Mouse (Mus musculus) embryonic facial prominence, embryonic 15.5 days (tissue): ENCODE results near the gene Pkd2l1. TPM values are rescaled to one million over a fixed set of nuclear protein-coding genes. Genes with fewer than 3 reads are reported as not detected.
"Not testable (repeated sequence)": the region's sequence is repeated elsewhere in the genome, so short reads cannot be mapped to it uniquely, and the experiment has no call there.

Experiments used
- ATAC-seq: fragments of 200-750 bp; cut with Nextera tagmentation; 2 replicates; pipeline ENCODE4 v1.8.0; 2017; ENCODE audit warnings: low read depth, moderate TSS enrichment; ENCODE audit not compliant: insufficient number of reproducible peaks, low FRiP score, low TSS enrichment
- H3K27ac ChIP-seq: fragments of 300-500 bp; sonication (generic); replicated peaks from 2 replicates; pipeline ENCODE4 v1.5.1; 2015; ENCODE audit warnings: mild to moderate bottlenecking, inconsistent platforms
- H3K27me3 ChIP-seq: fragments of 300-500 bp; sonication (generic); 2 replicates; pipeline ENCODE4 v1.6.1; 2015; ENCODE audit warnings: inconsistent platforms
- H3K36me3 ChIP-seq: fragments of 300-500 bp; sonication (generic); 2 replicates; pipeline ENCODE4 v1.6.1; 2015; ENCODE audit warnings: mild to moderate bottlenecking, inconsistent platforms
- H3K4me1 ChIP-seq: fragments of 300-500 bp; sonication (generic); 2 replicates; pipeline ENCODE4 v1.6.1; 2015; ENCODE audit warnings: inconsistent platforms
- H3K4me2 ChIP-seq: fragments of 300-500 bp; sonication (generic); replicated peaks from 2 replicates; pipeline ENCODE4 v1.6.1; 2015; ENCODE audit warnings: mild to moderate bottlenecking, inconsistent platforms
- H3K4me3 ChIP-seq: fragments of 300-500 bp; sonication (generic); replicated peaks from 2 replicates; pipeline ENCODE4 v1.5.1; 2015; ENCODE audit warnings: mild to moderate bottlenecking, inconsistent platforms
- H3K9ac ChIP-seq: fragments of 300-500 bp; sonication (generic); 2 replicates; pipeline ENCODE4 v1.6.1; 2015; ENCODE audit warnings: inconsistent platforms
- H3K9me3 ChIP-seq: fragments of 300-500 bp; sonication (generic); replicated peaks from 2 replicates; pipeline ENCODE4 v1.6.1; 2016; ENCODE audit warnings: inconsistent platforms
- WGBS: fragments of 180-500 bp; shearing (Covaris S2); methylation state at CpG from one replicate; pipeline ENCODE4 v1.1.7; 2015; 5-methylcytosine and 5-hydroxymethylcytosine counted together
- polyA plus RNA-seq: library from polyadenylated mRNA; unstranded; fragments of >200 nt; fragmentation: Nextera tagmentation; extraction: Ambion mirVana; gene quantifications from 2 replicates; pipeline ENCODE4 v1.2.1, GENCODE M21; 2015

The Pkd2l1 gene
- polyA plus RNA-seq, 1 experiment from 2014 or later: not detected

GRCm38 (mm10) chr19:44132917-44133316 lies 59.3 kb downstream of the Pkd2l1 start:
- Histone ChIP-seq H3K27ac (no peak overlapping the region), H3K4me2 (no peak overlapping the region), H3K9ac (no peak overlapping the region), H3K36me3 (peaks cover 38% of the 10 kb centered on the region), H3K4me1 (peaks cover 9% of the 10 kb centered on the region), H3K9me3 (no peaks in the 10 kb centered on the region), H3K4me3 (no peak overlapping the region), H3K27me3 (no peaks in the 10 kb centered on the region)
- 88% methylated on average over 5 of the region's 5 CpGs for WGBS
- ATAC-seq: no peak

- 84% methylated on average over 2 of the region's 2 CpGs for WGBS
- Histone ChIP-seq H3K4me2 (no peak overlapping the region), H3K27ac (no peak overlapping the region), H3K9ac (no peak overlapping the region), H3K27me3 (no peaks in the 10 kb centered on the region), H3K4me3 (no peak overlapping the region), H3K36me3 (peaks cover 74% of the 10 kb centered on the region), H3K4me1 (no peaks in the 10 kb centered on the region), H3K9me3 (no peaks in the 10 kb centered on the region)
- no peak for ATAC-seq
These were observed 63.7 kb downstream of the Pkd2l1 start for GRCm38 (mm10) chr19:44128560-44128959.

GRCm38 (mm10) chr19:44127729-44128497 lies 64.3 kb downstream of the Pkd2l1 start:
- ATAC-seq: no peak
- 93% methylated on average over 10 of the region's 10 CpGs for WGBS
- Histone ChIP-seq H3K4me3 (no peak overlapping the region), H3K4me2 (no peak overlapping the region), H3K9ac (no peak overlapping the region), H3K36me3 (peaks cover 81% of the 10 kb centered on the region), H3K27ac (no peak overlapping the region), H3K9me3 (no peaks in the 10 kb centered on the region), H3K4me1 (no peaks in the 10 kb centered on the region), H3K27me3 (no peaks in the 10 kb centered on the region)

GRCm38 (mm10) chr19:44121137-44121536 lies 71.1 kb downstream of the Pkd2l1 start:
- Histone ChIP-seq H3K27ac (no peak overlapping the region), H3K9ac (no peak overlapping the region), H3K9me3 (no peaks in the 10 kb centered on the region), H3K4me3 (no peak overlapping the region), H3K4me1 (no peaks in the 10 kb centered on the region), H3K27me3 (no peaks in the 10 kb centered on the region), H3K4me2 (no peak overlapping the region), H3K36me3 (peaks cover 83% of the 10 kb centered on the region)
- 93% methylated on average over 7 of the region's 7 CpGs for WGBS
- ATAC-seq: no peak

GRCm38 (mm10) chr19:44120686-44121085 lies 71.6 kb downstream of the Pkd2l1 start:
- peaks cover 87% of the 10 kb centered on the region for H3K36me3 ChIP-seq
- not testable (repeated sequence) for H3K9ac ChIP-seq, H3K4me2 ChIP-seq, ATAC-seq, H3K4me1 ChIP-seq, H3K27ac ChIP-seq, H3K4me3 ChIP-seq, H3K27me3 ChIP-seq, H3K9me3 ChIP-seq
- 91% methylated on average over 8 of the region's 9 CpGs for WGBS

GRCm38 (mm10) chr19:44117793-44118192 lies 74.4 kb downstream of the Pkd2l1 start:
- no peaks in the 10 kb centered on the region for H3K4me1 ChIP-seq
- H3K9me3 ChIP-seq: no peaks in the 10 kb centered on the region
- H3K4me2 ChIP-seq: no peak overlapping the region
- peaks cover 84% of the 10 kb centered on the region for H3K36me3 ChIP-seq
- H3K27me3 ChIP-seq: no peaks in the 10 kb centered on the region
- no peak overlapping the region for H3K27ac ChIP-seq
- ATAC-seq: no peak
- no peak overlapping the region for H3K9ac ChIP-seq
- no peak overlapping the region for H3K4me3 ChIP-seq

GRCm38 (mm10) chr19:44111706-44112105 lies 80.5 kb downstream of the Pkd2l1 start:
- no peak overlapping the region for H3K4me2 ChIP-seq
- peaks cover 68% of the 10 kb centered on the region for H3K36me3 ChIP-seq
- H3K9me3 ChIP-seq: no peaks in the 10 kb centered on the region
- no peak overlapping the region for H3K27ac ChIP-seq
- no peak overlapping the region for H3K4me3 ChIP-seq
- no peak for ATAC-seq
- WGBS: 55% methylated on average over 7 of the region's 7 CpGs
- no peak overlapping the region for H3K9ac ChIP-seq
- H3K27me3 ChIP-seq: no peaks in the 10 kb centered on the region
- H3K4me1 ChIP-seq: peaks cover 6% of the 10 kb centered on the region

GRCm38 (mm10) chr19:44110356-44110755 lies 81.9 kb downstream of the Pkd2l1 start:
- Histone ChIP-seq H3K4me1 (peaks cover 12% of the 10 kb centered on the region), H3K9ac (no peak overlapping the region), H3K4me3 (no peak overlapping the region), H3K4me2 (no peak overlapping the region), H3K9me3 (no peaks in the 10 kb centered on the region), H3K36me3 (peaks cover 56% of the 10 kb centered on the region), H3K27me3 (no peaks in the 10 kb centered on the region), H3K27ac (no peak overlapping the region)
- WGBS: 92% methylated on average over 9 of the region's 9 CpGs
- no peak for ATAC-seq

- Histone ChIP-seq H3K27me3 (no peaks in the 10 kb centered on the region), H3K36me3 (peaks cover 46% of the 10 kb centered on the region), H3K9me3 (no peaks in the 10 kb centered on the region), H3K4me1 (peaks cover 12% of the 10 kb centered on the region), H3K4me2 (no peak overlapping the region), H3K9ac (no peak overlapping the region), H3K4me3 (no peak overlapping the region), H3K27ac (no peak overlapping the region)
- no peak for ATAC-seq
These were observed 83.2 kb downstream of the Pkd2l1 start for GRCm38 (mm10) chr19:44108996-44109395.

GRCm38 (mm10) chr19:44107661-44108521 lies 84.4 kb downstream of the Pkd2l1 start:
- Histone ChIP-seq H3K9ac (peak overlapping the region; percentile 93), H3K4me1 (peaks cover 12% of the 10 kb centered on the region), H3K27ac (no peak overlapping the region; the same call in 1 of the 2 replicates), H3K4me2 (peak overlapping the region; percentile 78), H3K27me3 (no peaks in the 10 kb centered on the region), H3K4me3 (peak overlapping the region; percentile 90), H3K9me3 (no peaks in the 10 kb centered on the region), H3K36me3 (peaks cover 35% of the 10 kb centered on the region)
- 29% methylated on average over 22 of the region's 22 CpGs for WGBS
- no peak for ATAC-seq

- Histone ChIP-seq H3K27ac (peak within 1 kb of the TSS; percentile 74), H3K4me2 (peak within 1 kb of the TSS; percentile 78), H3K4me3 (peak within 1 kb of the TSS; percentile 90), H3K9ac (peak within 1 kb of the TSS; percentile 93), H3K4me1 (peaks cover 12% of the 10 kb centered on the region), H3K9me3 (no peaks in the 10 kb centered on the region), H3K36me3 (peaks cover 26% of the 10 kb centered on the region), H3K27me3 (no peaks in the 10 kb centered on the region)
- 1% methylated on average over 67 of the region's 67 CpGs for WGBS
- ATAC-seq: peak; percentile 96
These were observed 85.2 kb downstream of the Pkd2l1 start, which contains the start of gene Chuk for GRCm38 (mm10) chr19:44106831-44107660. Gene Chuk, minus strand, starts transcription at chr19:44107480.
